Mouse (Mus musculus): Measurements from ENCODE around the gene Vps45. TPM values are rescaled to one million over a fixed set of nuclear protein-coding genes. Genes with fewer than 3 reads are reported as not detected.

Gene Vps45
- polyA plus RNA-seq (2014; fragmentation: Nextera tagmentation; extraction: Ambion mirVana) = 24.7 and 29.5 TPM in 2 replicates

- H3K4me1 ChIP-seq (ENCODE audit: control insufficient read depth, insufficient read depth, low read length) = peaks cover 3% of the 10 kb centered on the region; the same call in 1 of the 2 replicates
- H3K27me3 ChIP-seq (ENCODE audit: control insufficient read depth, insufficient read depth, low read length) = no peaks in the 10 kb centered on the region
- H3K4me3 ChIP-seq (ENCODE audit: low read depth, low read length) = peak within 1 kb of the TSS; percentile 53
- peak within 1 kb of the TSS; percentile 68 for H3K9ac ChIP-seq (ENCODE audit: low read length)
- no peaks in the 10 kb centered on the region for H3K36me3 ChIP-seq (ENCODE audit: control insufficient read depth, insufficient read depth, low read length)
- peak within 1 kb of the TSS; percentile 84 for H3K4me2 ChIP-seq
- H3K27ac ChIP-seq (ENCODE audit: low read depth, low read length) = peak within 1 kb of the TSS; percentile 85
- no peaks in the 10 kb centered on the region for H3K9me3 ChIP-seq (ENCODE audit: control insufficient read depth, low read length)
- ATAC-seq (ENCODE audit: low FRiP score) (peak; percentile 86), DNase-seq (ENCODE audit: low spot score, missing footprints) (no peak)
- 3% methylated on average over 18 of the region's 18 CpGs for WGBS
These were observed at the start of gene Vps45 for GRCm38 (mm10) chr3:96058231-96058896. TSS of gene Vps45 (minus strand) at chr3:96058466.

GRCm38 (mm10) chr3:96106151-96106550 is 47.9 kb upstream of the Vps45 start:
- H3K27me3 ChIP-seq (ENCODE audit: control insufficient read depth, insufficient read depth, low read length) = no peaks in the 10 kb centered on the region; the same call in 1 of the 2 replicates
- no peak overlapping the region for H3K9ac ChIP-seq (ENCODE audit: low read length)
- H3K4me3 ChIP-seq (ENCODE audit: low read depth, low read length) = no peak overlapping the region
- H3K36me3 ChIP-seq (ENCODE audit: control insufficient read depth, insufficient read depth, low read length) = no peaks in the 10 kb centered on the region
- H3K27ac ChIP-seq (ENCODE audit: low read depth, low read length) = no peak overlapping the region
- WGBS = 91% methylated on average over 4 of the region's 4 CpGs
- no peak overlapping the region for H3K4me2 ChIP-seq
- peaks cover 13% of the 10 kb centered on the region for H3K4me1 ChIP-seq (ENCODE audit: control insufficient read depth, insufficient read depth, low read length)
- H3K9me3 ChIP-seq (ENCODE audit: control insufficient read depth, low read length) = no peaks in the 10 kb centered on the region
- no peak for ATAC-seq (ENCODE audit: low FRiP score)
- no peak for DNase-seq (ENCODE audit: low spot score, missing footprints)

- peaks cover 13% of the 10 kb centered on the region for H3K4me1 ChIP-seq (ENCODE audit: control insufficient read depth, insufficient read depth, low read length)
- H3K4me2 ChIP-seq = peak overlapping the region; percentile 61
- no peaks in the 10 kb centered on the region for H3K36me3 ChIP-seq (ENCODE audit: control insufficient read depth, insufficient read depth, low read length)
- WGBS = 9% methylated on average over 10 of the region's 10 CpGs
- DNase-seq (ENCODE audit: low spot score, missing footprints) (peak; percentile 84), ATAC-seq (ENCODE audit: low FRiP score) (no peak)
- no peak overlapping the region for H3K27ac ChIP-seq (ENCODE audit: low read depth, low read length)
- H3K9me3 ChIP-seq (ENCODE audit: control insufficient read depth, low read length) = no peaks in the 10 kb centered on the region
- peak overlapping the region; percentile 86 for H3K4me3 ChIP-seq (ENCODE audit: low read depth, low read length)
- no peaks in the 10 kb centered on the region; the same call in 1 of the 2 replicates for H3K27me3 ChIP-seq (ENCODE audit: control insufficient read depth, insufficient read depth, low read length)
- peak overlapping the region; percentile 94 for H3K9ac ChIP-seq (ENCODE audit: low read length)
These were observed 47.0 kb upstream of the Vps45 start for GRCm38 (mm10) chr3:96105232-96105747.

- Histone ChIP-seq H3K4me1 (ENCODE audit: control insufficient read depth, insufficient read depth, low read length) (peaks cover 13% of the 10 kb centered on the region), H3K4me3 (ENCODE audit: low read depth, low read length) (peak within 1 kb of the TSS; percentile 86), H3K27ac (ENCODE audit: low read depth, low read length) (peak within 1 kb of the TSS; percentile 63), H3K36me3 (ENCODE audit: control insufficient read depth, insufficient read depth, low read length) (no peaks in the 10 kb centered on the region), H3K9ac (ENCODE audit: low read length) (peak within 1 kb of the TSS; percentile 94), H3K9me3 (ENCODE audit: control insufficient read depth, low read length) (no peaks in the 10 kb centered on the region), H3K4me2 (peak within 1 kb of the TSS; percentile 61), H3K27me3 (ENCODE audit: control insufficient read depth, insufficient read depth, low read length) (no peaks in the 10 kb centered on the region; the same call in 1 of the 2 replicates)
- DNase-seq (ENCODE audit: low spot score, missing footprints) (peak; percentile 99), ATAC-seq (ENCODE audit: low FRiP score) (peak; percentile 90)
- WGBS = under 1% methylated on average over 80 of the region's 84 CpGs
These were observed 46.2 kb upstream of the Vps45 start, which contains the start of gene Otud7b for GRCm38 (mm10) chr3:96104261-96105065. TSS of gene Otud7b (plus strand) at chr3:96104527.

GRCm38 (mm10) chr3:96103901-96104260 is 45.6 kb upstream of the Vps45 start:
- Histone ChIP-seq H3K4me2 (peak overlapping the region; percentile 61), H3K9ac (ENCODE audit: low read length) (peak overlapping the region; percentile 94), H3K27me3 (ENCODE audit: control insufficient read depth, insufficient read depth, low read length) (no peaks in the 10 kb centered on the region; the same call in 1 of the 2 replicates), H3K9me3 (ENCODE audit: control insufficient read depth, low read length) (no peaks in the 10 kb centered on the region), H3K36me3 (ENCODE audit: control insufficient read depth, insufficient read depth, low read length) (no peaks in the 10 kb centered on the region), H3K4me3 (ENCODE audit: low read depth, low read length) (peak overlapping the region; percentile 86), H3K4me1 (ENCODE audit: control insufficient read depth, insufficient read depth, low read length) (peaks cover 13% of the 10 kb centered on the region), H3K27ac (ENCODE audit: low read depth, low read length) (no peak overlapping the region; the same call in 1 of the 2 replicates)
- ATAC-seq (ENCODE audit: low FRiP score) (no peak; the same call in 1 of the 2 replicates), DNase-seq (ENCODE audit: low spot score, missing footprints) (no peak)
- 5% methylated on average over 8 of the region's 8 CpGs for WGBS

- 17% methylated on average over 14 of the region's 14 CpGs for WGBS
- DNase-seq (ENCODE audit: low spot score, missing footprints) = peak; percentile 91
- Histone ChIP-seq H3K4me2 (peak overlapping the region; percentile 40), H3K27me3 (ENCODE audit: control insufficient read depth, insufficient read depth, low read length) (no peaks in the 10 kb centered on the region; the same call in 1 of the 2 replicates), H3K9ac (ENCODE audit: low read length) (no peak overlapping the region), H3K27ac (ENCODE audit: low read depth, low read length) (no peak overlapping the region), H3K9me3 (ENCODE audit: control insufficient read depth, low read length) (no peaks in the 10 kb centered on the region), H3K4me1 (ENCODE audit: control insufficient read depth, insufficient read depth, low read length) (peaks cover 13% of the 10 kb centered on the region), H3K36me3 (ENCODE audit: control insufficient read depth, insufficient read depth, low read length) (no peaks in the 10 kb centered on the region), H3K4me3 (ENCODE audit: low read depth, low read length) (peak overlapping the region; percentile 13; the same call in 1 of the 2 replicates)
- peak; percentile 22; the same call in 1 of the 2 replicates for ATAC-seq (ENCODE audit: low FRiP score)
These were observed 44.0 kb upstream of the Vps45 start for GRCm38 (mm10) chr3:96102100-96102872.

- 73% methylated on average over 7 of the region's 7 CpGs for WGBS
- DNase-seq (ENCODE audit: low spot score, missing footprints) (no peak), ATAC-seq (ENCODE audit: low FRiP score) (no peak)
- Histone ChIP-seq H3K4me2 (no peak overlapping the region), H3K9ac (ENCODE audit: low read length) (no peak overlapping the region), H3K27me3 (ENCODE audit: control insufficient read depth, insufficient read depth, low read length) (no peaks in the 10 kb centered on the region; the same call in 1 of the 2 replicates), H3K9me3 (ENCODE audit: control insufficient read depth, low read length) (no peaks in the 10 kb centered on the region), H3K36me3 (ENCODE audit: control insufficient read depth, insufficient read depth, low read length) (no peaks in the 10 kb centered on the region), H3K4me3 (ENCODE audit: low read depth, low read length) (no peak overlapping the region), H3K27ac (ENCODE audit: low read depth, low read length) (no peak overlapping the region), H3K4me1 (ENCODE audit: control insufficient read depth, insufficient read depth, low read length) (0 out of 2 replicates have a peak, but pooled peaks cover 3% of the 10 kb centered on the region)
These were observed 40.5 kb upstream of the Vps45 start for GRCm38 (mm10) chr3:96098616-96099267.

GRCm38 (mm10) chr3:96098168-96098567 is 39.9 kb upstream of the Vps45 start:
- Histone ChIP-seq H3K4me2 (no peak overlapping the region), H3K27me3 (ENCODE audit: control insufficient read depth, insufficient read depth, low read length) (no peaks in the 10 kb centered on the region; the same call in 1 of the 2 replicates), H3K4me1 (ENCODE audit: control insufficient read depth, insufficient read depth, low read length) (0 out of 2 replicates have a peak, but pooled peaks cover 3% of the 10 kb centered on the region), H3K27ac (ENCODE audit: low read depth, low read length) (no peak overlapping the region), H3K4me3 (ENCODE audit: low read depth, low read length) (no peak overlapping the region), H3K9me3 (ENCODE audit: control insufficient read depth, low read length) (no peaks in the 10 kb centered on the region), H3K36me3 (ENCODE audit: control insufficient read depth, insufficient read depth, low read length) (no peaks in the 10 kb centered on the region), H3K9ac (ENCODE audit: low read length) (no peak overlapping the region)
- DNase-seq (ENCODE audit: low spot score, missing footprints) (no peak), ATAC-seq (ENCODE audit: low FRiP score) (no peak)
- 73% methylated on average over 4 of the region's 4 CpGs for WGBS

All from midbrain, embryonic 11.5 days (tissue).